Mouse (Mus musculus) embryonic facial prominence, embryonic 12.5 days (tissue): ENCODE measurements around the gene 4931406P16Rik. TPM values are rescaled to one million over a fixed set of nuclear protein-coding genes. Genes with fewer than 3 reads are reported as not detected.
"Not testable (repeated sequence)": the region's sequence is repeated elsewhere in the genome, so short reads cannot be mapped to it uniquely, and the experiment has no call there.

ENCODE experiments used
- ATAC-seq: fragments of 200-750 bp; cut with Nextera tagmentation; 2 replicates; pipeline ENCODE4 v1.8.0; 2017; ENCODE audit not compliant: insufficient number of reproducible peaks, insufficient read depth, low FRiP score, low TSS enrichment
- H3K27ac ChIP-seq: fragments of 300-500 bp; sonication (generic); 2 replicates; pipeline ENCODE4 v1.5.1; 2016; ENCODE audit warnings: mild to moderate bottlenecking
- H3K27me3 ChIP-seq: fragments of 300-500 bp; sonication (generic); 2 replicates; pipeline ENCODE4 v1.6.1; 2016; ENCODE audit warnings: mild to moderate bottlenecking, moderate library complexity
- H3K36me3 ChIP-seq: fragments of 300-500 bp; sonication (generic); 2 replicates; pipeline ENCODE4 v1.6.1; 2016; ENCODE audit warnings: mild to moderate bottlenecking
- H3K4me1 ChIP-seq: fragments of 300-500 bp; sonication (generic); 2 replicates; pipeline ENCODE4 v1.6.1; 2016
- H3K4me2 ChIP-seq: fragments of 300-500 bp; sonication (generic); replicated peaks from 2 replicates; pipeline ENCODE4 v1.6.1; 2016; ENCODE audit warnings: mild to moderate bottlenecking, moderate library complexity
- H3K4me3 ChIP-seq: fragments of 300-500 bp; sonication (generic); 2 replicates; pipeline ENCODE4 v1.5.1; 2016; ENCODE audit warnings: mild to moderate bottlenecking
- H3K9ac ChIP-seq: fragments of 300-500 bp; sonication (generic); 2 replicates; pipeline ENCODE4 v1.6.1; 2016; ENCODE audit warnings: mild to moderate bottlenecking, moderate library complexity
- H3K9me3 ChIP-seq: fragments of 300-500 bp; sonication (generic); 2 replicates; pipeline ENCODE4 v1.6.1; 2016; ENCODE audit warnings: mild to moderate bottlenecking, moderate library complexity
- WGBS: fragments of 180-500 bp; shearing (Covaris S2); methylation state at CpG from one replicate; pipeline ENCODE4 v1.1.7; 2016; 5-methylcytosine and 5-hydroxymethylcytosine counted together
- polyA plus RNA-seq: library from polyadenylated mRNA; unstranded; fragments of >200 nt; fragmentation: Nextera tagmentation; extraction: Ambion mirVana; gene quantifications from 2 replicates; pipeline ENCODE4 v1.2.1, GENCODE M21; 2016

The 4931406P16Rik gene
- polyA plus RNA-seq, 1 experiment from 2014 or later = 26.3 TPM

- H3K36me3 ChIP-seq = peaks cover 20% of the 10 kb centered on the region
- 89% methylated on average over 2 of the region's 2 CpGs for whole genome bisulfite sequencing
- H3K4me2 ChIP-seq = no peak overlapping the region
- H3K4me3 ChIP-seq = no peak overlapping the region
- no peak for ATAC-seq
- H3K27me3 ChIP-seq = no peaks in the 10 kb centered on the region
- H3K4me1 ChIP-seq = peaks cover 4% of the 10 kb centered on the region; the same call in 1 of the 2 replicates
- H3K9ac ChIP-seq = no peak overlapping the region
- H3K9me3 ChIP-seq = 0 out of 2 replicates have a peak, but pooled peaks cover 5% of the 10 kb centered on the region
- no peak overlapping the region for H3K27ac ChIP-seq
Measured at GRCm38 (mm10) chr7:34337268-34337667, 23.9 kb upstream of the 4931406P16Rik start.

- not testable (repeated sequence) for H3K27me3 ChIP-seq, H3K9me3 ChIP-seq, H3K9ac ChIP-seq, H3K4me2 ChIP-seq, H3K4me3 ChIP-seq, H3K4me1 ChIP-seq, ATAC-seq, H3K27ac ChIP-seq
- H3K36me3 ChIP-seq = peaks cover 13% of the 10 kb centered on the region; the same call in 1 of the 2 replicates
- 82% methylated on average over 1 of the region's 1 CpGs for WGBS
Measured at GRCm38 (mm10) chr7:34336545-34336944, 23.2 kb upstream of the 4931406P16Rik start.

GRCm38 (mm10) chr7:34327493-34327892 is 14.1 kb upstream of the 4931406P16Rik start:
- H3K27me3 ChIP-seq = no peaks in the 10 kb centered on the region
- no peak overlapping the region for H3K4me3 ChIP-seq
- H3K27ac ChIP-seq = no peak overlapping the region
- H3K36me3 ChIP-seq = no peaks in the 10 kb centered on the region
- H3K4me1 ChIP-seq = no peaks in the 10 kb centered on the region
- no peak for ATAC-seq
- H3K9ac ChIP-seq = no peak overlapping the region
- H3K4me2 ChIP-seq = no peak overlapping the region
- peaks cover 3% of the 10 kb centered on the region; the same call in 1 of the 2 replicates for H3K9me3 ChIP-seq
- WGBS = 62% methylated on average over 3 of the region's 3 CpGs

- 81% methylated on average over 1 of the region's 1 CpGs for WGBS
- Histone ChIP-seq H3K9me3 (peaks cover 3% of the 10 kb centered on the region; the same call in 1 of the 2 replicates), H3K4me1 (no peaks in the 10 kb centered on the region), H3K9ac (no peak overlapping the region), H3K4me3 (no peak overlapping the region), H3K4me2 (no peak overlapping the region), H3K27ac (no peak overlapping the region), H3K27me3 (no peaks in the 10 kb centered on the region), H3K36me3 (no peaks in the 10 kb centered on the region)
- no peak for ATAC-seq
Measured at GRCm38 (mm10) chr7:34324857-34325256, 11.5 kb upstream of the 4931406P16Rik start.

- ATAC-seq = no peak
Measured at GRCm38 (mm10) chr7:34324005-34324404, 10.7 kb upstream of the 4931406P16Rik start.

GRCm38 (mm10) chr7:34323351-34323750 is 10.0 kb upstream of the 4931406P16Rik start:
- ATAC-seq = no peak
- H3K4me1 ChIP-seq = no peaks in the 10 kb centered on the region

More at GRCm38 (mm10) chr7:34324005-34324404, 10.7 kb upstream of the 4931406P16Rik start:
- Histone ChIP-seq H3K36me3 (no peaks in the 10 kb centered on the region), H3K27ac (no peak overlapping the region), H3K4me1 (no peaks in the 10 kb centered on the region), H3K9ac (no peak overlapping the region), H3K27me3 (no peaks in the 10 kb centered on the region), H3K9me3 (peaks cover 3% of the 10 kb centered on the region; the same call in 1 of the 2 replicates), H3K4me2 (no peak overlapping the region), H3K4me3 (no peak overlapping the region)
- WGBS = 83% methylated on average over 2 of the region's 2 CpGs

GRCm38 (mm10) chr7:34321958-34322357 is 8.6 kb upstream of the 4931406P16Rik start:
- Histone ChIP-seq H3K36me3 (no peaks in the 10 kb centered on the region), H3K9ac (no peak overlapping the region), H3K9me3 (peaks cover 3% of the 10 kb centered on the region; the same call in 1 of the 2 replicates), H3K4me3 (no peak overlapping the region), H3K27ac (no peak overlapping the region), H3K27me3 (no peaks in the 10 kb centered on the region), H3K4me2 (no peak overlapping the region), H3K4me1 (no peaks in the 10 kb centered on the region)
- WGBS = 86% methylated on average over 4 of the region's 4 CpGs
- no peak for ATAC-seq

More at GRCm38 (mm10) chr7:34323351-34323750, 10.0 kb upstream of the 4931406P16Rik start:
- peaks cover 3% of the 10 kb centered on the region; the same call in 1 of the 2 replicates for H3K9me3 ChIP-seq
- no peak overlapping the region for H3K4me3 ChIP-seq
- no peaks in the 10 kb centered on the region for H3K36me3 ChIP-seq
- no peak overlapping the region for H3K27ac ChIP-seq
- 79% methylated on average over 8 of the region's 8 CpGs for WGBS
- H3K9ac ChIP-seq = no peak overlapping the region
- H3K4me2 ChIP-seq = no peak overlapping the region
- H3K27me3 ChIP-seq = no peaks in the 10 kb centered on the region

DNA sequence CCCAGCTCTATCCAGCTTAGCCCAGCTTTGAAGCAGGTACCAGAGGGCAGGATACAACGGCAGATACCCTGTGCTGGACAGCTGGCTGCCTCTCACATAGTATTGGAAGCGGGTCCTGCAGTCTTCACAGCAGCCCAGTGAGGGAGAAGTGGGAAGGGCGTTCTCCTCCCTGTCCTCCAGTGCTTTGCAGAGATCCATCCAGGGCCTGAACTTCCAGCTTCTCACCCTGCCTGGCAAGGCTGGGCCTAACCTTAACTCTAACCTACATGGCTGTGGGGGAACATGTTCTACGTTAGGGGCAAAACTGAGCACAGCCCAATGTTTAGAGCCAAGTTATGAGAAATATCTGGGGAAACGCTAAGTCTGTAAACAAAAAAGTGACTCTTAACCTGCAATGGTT is 7.8 kb upstream of the 4931406P16Rik start:
- H3K4me3 ChIP-seq = no peak overlapping the region
- H3K27ac ChIP-seq = no peak overlapping the region
- ATAC-seq = no peak
- no peaks in the 10 kb centered on the region for H3K4me1 ChIP-seq
- H3K4me2 ChIP-seq = no peak overlapping the region
- H3K36me3 ChIP-seq = no peaks in the 10 kb centered on the region
- H3K9me3 ChIP-seq = peaks cover 3% of the 10 kb centered on the region; the same call in 1 of the 2 replicates
- no peaks in the 10 kb centered on the region for H3K27me3 ChIP-seq
- no peak overlapping the region for H3K9ac ChIP-seq
- 78% methylated on average over 5 of the region's 5 CpGs for WGBS

- WGBS = 17% methylated on average over 3 of the region's 3 CpGs
- Histone ChIP-seq H3K27me3 (no peaks in the 10 kb centered on the region), H3K27ac (no peak overlapping the region), H3K9ac (no peak overlapping the region), H3K4me2 (no peak overlapping the region), H3K4me3 (no peak overlapping the region), H3K36me3 (no peaks in the 10 kb centered on the region), H3K4me1 (no peaks in the 10 kb centered on the region), H3K9me3 (peaks cover 3% of the 10 kb centered on the region; the same call in 1 of the 2 replicates)
- ATAC-seq = no peak
Measured at GRCm38 (mm10) chr7:34319957-34320356, 6.6 kb upstream of the 4931406P16Rik start.

GRCm38 (mm10) chr7:34319123-34319522 is 5.8 kb upstream of the 4931406P16Rik start:
- 85% methylated on average over 2 of the region's 2 CpGs for WGBS
- H3K27me3 ChIP-seq = no peaks in the 10 kb centered on the region
- no peak for ATAC-seq
- H3K4me2 ChIP-seq = no peak overlapping the region
- H3K4me3 ChIP-seq = no peak overlapping the region
- H3K27ac ChIP-seq = no peak overlapping the region
- H3K4me1 ChIP-seq = no peaks in the 10 kb centered on the region
- H3K9ac ChIP-seq = no peak overlapping the region
- H3K36me3 ChIP-seq = no peaks in the 10 kb centered on the region
- H3K9me3 ChIP-seq = peaks cover 2% of the 10 kb centered on the region; the same call in 1 of the 2 replicates

DNA sequence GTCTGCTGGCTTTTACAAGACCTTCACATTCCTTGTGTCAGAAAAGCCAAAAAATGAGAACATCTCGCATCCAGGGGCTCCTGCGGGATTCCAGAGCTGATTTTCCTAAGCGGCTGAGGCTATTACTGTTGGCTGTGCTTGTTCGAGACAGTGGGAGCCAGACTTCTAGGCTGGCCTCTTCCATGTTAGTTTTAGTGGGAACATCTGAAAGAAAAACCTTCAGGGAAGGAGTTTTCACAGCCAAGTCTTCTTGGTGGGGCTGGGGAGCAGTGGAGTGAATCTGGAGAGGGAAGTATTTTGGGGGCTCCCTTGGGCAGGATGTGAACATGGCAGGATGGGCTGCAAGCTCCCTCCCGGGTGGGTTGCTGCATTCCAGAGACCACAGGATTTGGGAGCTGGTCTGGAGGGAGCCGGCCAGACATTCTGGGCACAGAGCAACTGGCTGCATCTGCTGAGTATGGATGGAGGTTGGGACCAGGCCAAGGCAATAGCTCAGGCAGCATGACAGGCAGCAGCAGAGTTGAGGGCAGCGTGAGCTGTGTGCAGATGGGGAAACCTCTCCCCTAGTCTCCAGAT is 4.6 kb upstream of the 4931406P16Rik start:
- ATAC-seq = no peak
- Histone ChIP-seq H3K4me2 (no peak overlapping the region), H3K27me3 (no peaks in the 10 kb centered on the region), H3K4me1 (no peaks in the 10 kb centered on the region), H3K9ac (no peak overlapping the region), H3K36me3 (no peaks in the 10 kb centered on the region), H3K9me3 (no peaks in the 10 kb centered on the region), H3K27ac (no peak overlapping the region), H3K4me3 (no peak overlapping the region)
- 64% methylated on average over 7 of the region's 7 CpGs for WGBS

GRCm38 (mm10) chr7:34312786-34313442 is 437 bp downstream of the 4931406P16Rik start:
- peak overlapping the region; percentile 97 for H3K4me3 ChIP-seq
- H3K4me2 ChIP-seq = peak overlapping the region; percentile 84
- peak overlapping the region; percentile 94 for H3K9ac ChIP-seq
- no peaks in the 10 kb centered on the region for H3K27me3 ChIP-seq
- peak overlapping the region; percentile 85 for H3K27ac ChIP-seq
- no peaks in the 10 kb centered on the region for H3K36me3 ChIP-seq
- ATAC-seq = peak; percentile 76
- under 1% methylated on average over 51 of the region's 73 CpGs for WGBS
- H3K9me3 ChIP-seq = no peaks in the 10 kb centered on the region
- peaks cover 7% of the 10 kb centered on the region for H3K4me1 ChIP-seq
